Mouse (Mus musculus) midbrain, embryonic 14.5 days (tissue): ENCODE results near the gene Sycn. TPM values are rescaled to one million over a fixed set of nuclear protein-coding genes. Genes with fewer than 3 reads are reported as not detected.

ENCODE experiments used
- ATAC-seq: fragments of 200-750 bp; cut with Nextera tagmentation; 2 replicates; pipeline ENCODE4 v1.8.0; 2017; ENCODE audit warnings: moderate number of reproducible peaks, moderate library complexity; ENCODE audit not compliant: low FRiP score, low TSS enrichment
- DNase-seq: peaks from one replicate; pipeline ENCODE4 v3.0.0-alpha.2; 2015
- H3K27ac ChIP-seq: fragments of 300-500 bp; sonication (generic); replicated peaks from 2 replicates; pipeline ENCODE4 v1.5.1; 2014; ENCODE audit warnings: mild to moderate bottlenecking, low read depth, low read length, moderate library complexity
- H3K27me3 ChIP-seq: fragments of 300-500 bp; sonication (generic); 2 replicates; pipeline ENCODE4 v1.6.1; 2014; ENCODE audit warnings: low read length, control low read depth, mixed read lengths; ENCODE audit not compliant: control insufficient read depth, insufficient read depth
- H3K36me3 ChIP-seq: fragments of 300-500 bp; sonication (generic); 2 replicates; pipeline ENCODE4 v1.6.1; 2014; ENCODE audit warnings: low read length, control low read depth; ENCODE audit not compliant: control insufficient read depth, insufficient read depth
- H3K4me1 ChIP-seq: fragments of 300-500 bp; sonication (generic); 2 replicates; pipeline ENCODE4 v1.6.1; 2014; ENCODE audit warnings: mild to moderate bottlenecking, antibody characterized with exemption, low read length, control low read depth; ENCODE audit not compliant: control insufficient read depth, insufficient read depth
- H3K4me2 ChIP-seq: fragments of 300-500 bp; sonication (generic); 2 replicates; pipeline ENCODE4 v1.6.1; 2014; ENCODE audit warnings: mild to moderate bottlenecking, low read length, moderate library complexity
- H3K4me3 ChIP-seq: fragments of 300-500 bp; sonication (generic); replicated peaks from 2 replicates; pipeline ENCODE4 v1.5.1; 2014; ENCODE audit warnings: low read depth, low read length
- H3K9ac ChIP-seq: fragments of 300-500 bp; sonication (generic); replicated peaks from 2 replicates; pipeline ENCODE4 v1.6.1; 2014; ENCODE audit warnings: mild to moderate bottlenecking, low read length, moderate library complexity
- H3K9me3 ChIP-seq: fragments of 300-500 bp; sonication (generic); 2 replicates; pipeline ENCODE4 v1.6.1; 2016; ENCODE audit warnings: low read length, control low read depth, mixed read lengths; ENCODE audit not compliant: control insufficient read depth
- WGBS: fragments of 180-500 bp; shearing (Covaris S2); extraction: QIAGEN DNeasy Blood & Tissue Kit; methylation state at CpG from one replicate; pipeline ENCODE4 v1.1.7; 2014; 5-methylcytosine and 5-hydroxymethylcytosine counted together
- polyA plus RNA-seq: library from polyadenylated mRNA; unstranded; fragments of >200 nt; fragmentation: Nextera tagmentation; extraction: Ambion mirVana; gene quantifications from 2 replicates; pipeline ENCODE4 v1.2.1, GENCODE M21; 2014

The Sycn gene
- polyA plus RNA-seq, 1 experiment from 2014 or later: not detected

DNA sequence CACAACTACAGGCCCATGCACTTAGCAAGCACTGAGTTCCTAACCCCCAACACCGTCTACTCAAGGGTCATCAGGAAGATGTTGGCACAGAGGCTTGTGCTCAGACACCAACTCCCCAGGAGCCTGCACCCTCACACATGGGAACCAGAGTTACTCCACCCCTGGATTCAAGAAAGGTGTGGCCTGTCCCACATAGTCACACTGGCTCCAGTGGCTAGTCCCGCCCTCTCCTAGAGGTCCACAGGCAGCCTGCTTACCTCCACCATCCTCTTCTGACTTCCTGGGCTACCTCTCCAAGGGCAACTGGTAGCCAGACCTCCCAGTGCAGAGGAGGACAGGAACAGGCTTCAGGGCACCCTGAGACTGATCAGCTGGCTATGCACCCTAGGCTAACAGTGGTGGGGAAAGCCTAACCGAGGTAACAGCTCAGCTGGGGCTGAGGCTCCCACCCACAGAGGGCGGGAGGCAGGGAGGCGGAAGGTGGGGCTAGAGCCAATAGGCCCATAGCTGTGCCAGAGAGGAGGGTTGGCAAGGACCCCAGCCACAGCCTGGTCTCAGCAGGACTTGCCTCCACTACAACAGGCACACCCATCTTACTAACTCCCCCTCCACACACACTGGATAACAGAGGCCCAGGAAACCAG lies 35.7 kb downstream of the Sycn start:
- no peaks in the 10 kb centered on the region for H3K9me3 ChIP-seq
- no peak overlapping the region for H3K9ac ChIP-seq
- H3K4me1 ChIP-seq: no peaks in the 10 kb centered on the region; the same call in 1 of the 2 replicates
- WGBS: 78% methylated on average over 5 of the region's 5 CpGs
- no peak for DNase-seq
- no peak overlapping the region for H3K4me3 ChIP-seq
- H3K27me3 ChIP-seq: no peaks in the 10 kb centered on the region
- no peaks in the 10 kb centered on the region for H3K36me3 ChIP-seq
- H3K4me2 ChIP-seq: no peak overlapping the region
- ATAC-seq: no peak
- H3K27ac ChIP-seq: no peak overlapping the region

DNA sequence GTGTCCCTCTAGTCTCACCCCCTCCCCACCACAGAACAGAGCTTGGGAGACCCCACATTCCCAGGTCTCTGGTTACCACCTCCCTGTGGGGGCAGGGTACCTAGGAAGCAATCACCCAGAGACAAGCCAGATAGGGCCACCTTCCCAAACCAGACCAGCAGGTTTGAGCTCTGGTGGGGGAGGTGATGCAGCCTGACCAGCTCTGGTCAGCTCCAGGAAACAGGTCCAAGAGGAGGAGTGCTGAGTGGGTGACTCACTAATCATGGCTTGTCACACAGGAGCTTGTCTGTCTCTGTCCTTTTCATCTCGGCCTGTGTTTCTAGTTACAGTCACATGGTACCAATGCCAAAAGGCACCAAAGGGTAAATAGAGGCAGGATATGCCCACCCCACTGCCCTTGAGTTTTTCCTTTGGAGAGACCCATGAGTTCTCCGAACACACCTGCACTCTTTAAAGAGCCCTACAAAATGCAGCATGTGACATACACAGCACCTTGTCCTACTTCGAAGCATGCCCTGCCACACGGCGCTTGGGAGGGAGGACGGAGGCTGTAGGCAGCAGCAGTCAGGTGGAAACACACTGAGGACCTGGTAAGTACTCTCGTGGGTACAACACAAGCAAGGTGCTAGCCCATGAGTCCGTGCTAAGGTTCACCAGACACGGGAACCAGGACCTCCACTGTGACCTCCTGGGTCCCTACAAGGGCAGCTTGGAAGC lies 37.3 kb downstream of the Sycn start:
- 90% methylated on average over 9 of the region's 9 CpGs for WGBS
- H3K9ac ChIP-seq: no peak overlapping the region
- DNase-seq (no peak), ATAC-seq (no peak)
- no peak overlapping the region for H3K4me3 ChIP-seq
- no peaks in the 10 kb centered on the region for H3K36me3 ChIP-seq
- no peak overlapping the region for H3K27ac ChIP-seq
- H3K27me3 ChIP-seq: no peaks in the 10 kb centered on the region
- H3K4me1 ChIP-seq: no peaks in the 10 kb centered on the region
- H3K4me2 ChIP-seq: no peak overlapping the region
- H3K9me3 ChIP-seq: no peaks in the 10 kb centered on the region

DNA sequence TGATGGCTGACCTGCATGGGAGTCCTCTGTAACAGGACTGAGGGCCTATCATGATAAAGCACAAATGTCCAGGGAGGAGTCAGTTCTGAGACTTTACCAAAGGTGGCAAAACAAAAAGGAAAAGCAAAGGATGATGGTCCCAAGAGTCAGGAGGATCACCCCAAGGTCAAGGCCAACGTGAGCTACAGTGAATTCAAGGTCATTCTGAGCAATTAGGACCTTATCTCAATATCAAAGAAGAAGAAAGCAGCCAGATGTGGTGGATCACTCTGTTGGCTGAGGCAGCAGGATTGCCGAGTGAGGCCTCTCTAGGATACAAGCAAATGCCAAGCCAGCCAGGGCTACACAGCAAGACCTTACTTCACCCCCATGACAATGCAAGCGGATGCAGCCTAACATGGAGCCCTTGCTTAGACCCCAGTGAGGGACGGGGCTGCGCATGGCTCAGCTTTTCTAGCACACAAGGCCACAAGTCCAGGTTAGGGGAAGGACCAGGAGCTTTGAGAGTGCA lies 37.9 kb downstream of the Sycn start:
- Histone ChIP-seq H3K4me2 (no peak overlapping the region), H3K4me1 (no peaks in the 10 kb centered on the region)
- 82% methylated on average over 5 of the region's 5 CpGs for WGBS

DNA sequence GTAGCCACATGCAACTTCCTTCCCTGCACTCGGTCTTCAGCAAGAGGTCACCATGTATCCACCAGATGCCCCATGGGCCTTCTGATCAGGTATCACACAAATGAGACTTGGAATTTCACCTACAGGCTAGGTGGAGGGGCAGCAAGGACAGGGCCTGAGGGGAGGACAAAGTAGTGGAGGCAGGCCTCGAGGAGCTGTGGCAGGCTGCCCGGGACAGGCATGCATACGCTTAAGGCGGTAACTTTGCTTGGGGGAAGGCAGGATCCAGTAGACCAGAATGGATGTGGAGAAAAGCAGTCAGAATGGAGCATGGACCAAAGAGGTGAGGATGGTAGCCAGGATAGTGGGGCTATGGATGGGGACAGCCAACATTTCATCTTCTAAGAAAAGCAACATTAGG lies 39.1 kb downstream of the Sycn start:
- Histone ChIP-seq H3K4me2 (no peak overlapping the region), H3K27ac (no peak overlapping the region), H3K9me3 (no peaks in the 10 kb centered on the region), H3K27me3 (no peaks in the 10 kb centered on the region), H3K9ac (no peak overlapping the region), H3K36me3 (no peaks in the 10 kb centered on the region), H3K4me1 (no peaks in the 10 kb centered on the region), H3K4me3 (no peak overlapping the region)
- 79% methylated on average over 5 of the region's 5 CpGs for WGBS
- DNase-seq (no peak), ATAC-seq (no peak)

More for the DNA sequence above, 37.9 kb downstream of the Sycn start:
- no peak for ATAC-seq
- Histone ChIP-seq H3K9me3 (no peaks in the 10 kb centered on the region), H3K27me3 (no peaks in the 10 kb centered on the region), H3K27ac (no peak overlapping the region), H3K4me3 (no peak overlapping the region), H3K9ac (no peak overlapping the region), H3K36me3 (no peaks in the 10 kb centered on the region)
- DNase-seq: no peak

DNA sequence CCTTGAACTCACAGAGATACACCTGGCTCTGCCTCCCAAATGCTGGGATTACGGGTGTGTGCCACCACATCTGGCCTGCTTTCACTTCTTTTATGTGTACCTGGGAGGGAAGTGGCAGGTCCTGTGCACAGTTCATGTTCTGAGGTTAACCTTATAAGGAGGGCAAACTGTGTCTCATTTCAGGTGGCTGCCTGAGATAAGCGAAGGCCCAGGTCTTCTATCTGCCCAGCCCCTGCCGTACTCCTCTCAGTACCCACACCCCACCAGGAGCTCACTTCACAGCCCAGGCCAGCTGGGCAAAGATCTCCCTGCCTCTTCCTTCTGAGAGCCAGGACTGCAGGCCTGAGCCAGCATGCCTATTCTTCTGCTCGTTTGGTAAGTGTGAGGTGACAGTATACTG lies 41.0 kb downstream of the Sycn start:
- no peaks in the 10 kb centered on the region for H3K4me1 ChIP-seq
- no peak overlapping the region for H3K9ac ChIP-seq
- no peaks in the 10 kb centered on the region for H3K27me3 ChIP-seq
- WGBS: 91% methylated on average over 4 of the region's 4 CpGs
- no peak for DNase-seq
- ATAC-seq: no peak
- no peak overlapping the region for H3K27ac ChIP-seq
- no peaks in the 10 kb centered on the region for H3K36me3 ChIP-seq
- H3K4me2 ChIP-seq: no peak overlapping the region
- H3K9me3 ChIP-seq: no peaks in the 10 kb centered on the region
- H3K4me3 ChIP-seq: no peak overlapping the region

DNA sequence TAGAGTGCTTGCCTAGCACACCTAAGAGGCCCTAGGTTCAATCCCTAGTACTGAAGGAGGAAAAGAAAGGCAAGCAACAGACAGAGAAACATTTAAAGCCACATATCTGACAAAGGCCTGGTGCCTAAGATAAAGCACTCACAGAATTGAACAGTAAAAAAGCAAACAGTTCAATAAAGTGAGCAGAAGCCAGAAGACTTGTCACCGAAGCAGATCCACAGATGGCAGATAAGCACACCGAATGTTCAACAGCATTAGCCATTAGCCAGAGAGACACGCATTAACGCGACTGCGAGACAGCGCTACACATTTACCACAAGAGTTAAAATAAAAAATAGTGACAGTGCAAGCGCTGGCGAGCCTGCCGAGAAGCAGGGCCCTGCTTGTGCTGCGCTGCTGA lies 42.2 kb downstream of the Sycn start:
- Histone ChIP-seq H3K9ac (no peak overlapping the region), H3K4me2 (no peak overlapping the region), H3K4me1 (no peaks in the 10 kb centered on the region), H3K27ac (no peak overlapping the region), H3K36me3 (no peaks in the 10 kb centered on the region), H3K27me3 (no peaks in the 10 kb centered on the region), H3K9me3 (no peaks in the 10 kb centered on the region), H3K4me3 (no peak overlapping the region)
- DNase-seq (no peak), ATAC-seq (no peak)
- 88% methylated on average over 11 of the region's 11 CpGs for WGBS

DNA sequence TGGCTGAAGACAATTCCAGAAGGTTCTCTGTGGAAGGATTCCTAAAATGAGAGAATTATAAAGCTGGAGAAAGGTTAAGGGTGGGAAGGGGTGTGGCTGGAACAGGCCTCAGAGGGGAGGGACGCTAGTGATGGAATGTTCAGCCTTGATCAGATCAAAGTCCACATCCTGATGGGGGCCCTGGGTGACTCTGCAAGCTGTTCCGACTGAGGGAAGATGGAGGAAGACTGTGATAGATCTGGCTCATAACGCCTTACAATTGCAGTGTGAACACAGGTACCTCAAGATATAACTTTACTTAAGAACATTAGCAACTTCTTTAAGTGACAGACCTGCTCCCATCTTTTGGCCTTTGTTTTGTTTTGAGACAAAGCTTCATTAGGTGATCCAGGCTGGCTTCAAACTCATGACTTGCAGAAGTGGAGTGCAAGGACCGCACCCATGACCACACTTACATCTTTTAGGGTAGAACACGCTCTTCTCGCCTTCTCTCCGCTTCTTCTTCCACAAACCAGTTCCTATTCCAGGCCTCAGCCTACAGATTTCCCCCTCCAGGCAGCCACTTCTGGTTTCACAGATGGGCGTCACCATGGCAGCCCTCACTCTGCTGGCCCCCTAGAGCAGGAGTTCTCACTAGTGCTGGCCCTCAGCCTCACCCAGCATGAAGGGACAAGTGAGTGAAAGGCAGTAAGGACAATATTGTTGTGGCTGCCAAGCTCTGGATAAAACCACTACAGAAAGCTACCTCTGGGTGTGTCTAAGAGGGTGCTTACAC lies 43.1 kb downstream of the Sycn start:
- Histone ChIP-seq H3K9ac (no peak overlapping the region), H3K27ac (no peak overlapping the region), H3K4me3 (no peak overlapping the region), H3K9me3 (no peaks in the 10 kb centered on the region), H3K27me3 (no peaks in the 10 kb centered on the region), H3K4me2 (no peak overlapping the region), H3K36me3 (no peaks in the 10 kb centered on the region), H3K4me1 (no peaks in the 10 kb centered on the region)
- 79% methylated on average over 8 of the region's 8 CpGs for WGBS
- DNase-seq (no peak), ATAC-seq (no peak)

DNA sequence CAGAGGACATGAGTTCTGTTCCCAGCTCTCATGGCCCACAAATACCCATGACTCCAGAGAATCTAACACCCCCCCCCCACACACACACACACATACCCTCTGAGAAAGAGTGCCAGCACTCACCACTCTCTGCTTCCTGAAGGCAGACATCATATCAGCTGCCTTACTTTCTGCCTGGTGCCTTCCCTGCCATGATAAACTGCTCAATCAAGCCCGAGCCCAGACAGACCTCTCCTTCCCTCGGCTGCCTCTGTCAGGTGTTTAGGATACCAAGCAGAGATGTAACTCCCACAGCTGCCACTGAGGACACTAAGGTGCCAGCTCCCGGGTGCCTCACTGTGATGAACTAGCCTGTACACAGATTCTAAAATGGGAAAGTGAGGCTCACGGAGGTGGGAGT lies 43.8 kb downstream of the Sycn start:
- DNase-seq (no peak), ATAC-seq (no peak)
- H3K4me1 ChIP-seq: no peaks in the 10 kb centered on the region
- H3K9me3 ChIP-seq: no peaks in the 10 kb centered on the region
- no peak overlapping the region for H3K4me2 ChIP-seq
- H3K36me3 ChIP-seq: no peaks in the 10 kb centered on the region
- no peak overlapping the region for H3K4me3 ChIP-seq
- H3K9ac ChIP-seq: no peak overlapping the region
- no peak overlapping the region for H3K27ac ChIP-seq
- 82% methylated on average over 4 of the region's 4 CpGs for WGBS
- H3K27me3 ChIP-seq: no peaks in the 10 kb centered on the region
